Mouse (Mus musculus): ENCODE results near the gene Rcan2. TPM values are rescaled to one million over a fixed set of nuclear protein-coding genes. Genes with fewer than 3 reads are reported as not detected.

Gene Rcan2
- polyA plus RNA-seq, 1 experiment from 2014 or later: 5.9 TPM

DNA sequence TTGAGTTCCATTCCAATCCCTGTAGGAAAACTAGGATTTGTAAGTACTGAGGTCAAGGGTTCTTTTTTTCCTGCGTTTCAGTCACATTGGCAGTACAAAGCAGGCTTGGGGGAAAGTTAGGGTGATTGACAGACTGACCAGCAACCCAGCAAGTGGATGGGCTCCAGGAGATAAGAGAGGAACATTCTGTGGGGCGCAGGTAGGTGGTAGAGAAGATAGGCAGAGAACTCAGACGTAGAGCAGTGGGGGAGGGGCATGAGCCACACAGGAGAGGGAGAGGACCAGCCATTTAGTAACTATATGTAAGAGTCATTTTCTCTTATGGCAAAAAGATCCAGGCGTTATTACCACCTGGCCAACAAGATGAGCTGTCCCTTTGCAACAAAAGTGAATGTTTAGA, 96.2 kb downstream of the Rcan2 start:
- WGBS: 80% methylated on average over 4 of the region's 4 CpGs
- H3K36me3 ChIP-seq: no peaks in the 10 kb centered on the region
- H3K9me3 ChIP-seq: no peaks in the 10 kb centered on the region
- no peaks in the 10 kb centered on the region for H3K4me1 ChIP-seq
- H3K27ac ChIP-seq: no peak overlapping the region
- no peak overlapping the region for H3K9ac ChIP-seq
- H3K27me3 ChIP-seq: no peaks in the 10 kb centered on the region
- H3K4me3 ChIP-seq: no peak overlapping the region
- no peak for ATAC-seq (ENCODE audit: insufficient number of reproducible peaks, low FRiP score, low TSS enrichment, low read depth)
- H3K4me2 ChIP-seq: no peak overlapping the region

GRCm38 (mm10) chr17:43899405-43900092, 98.4 kb downstream of the Rcan2 start:
- no peak for ATAC-seq (ENCODE audit: insufficient number of reproducible peaks, low FRiP score, low TSS enrichment, low read depth)
- WGBS: 72% methylated on average over 4 of the region's 4 CpGs

GRCm38 (mm10) chr17:43900133-43900532, 99.0 kb downstream of the Rcan2 start:
- no peaks in the 10 kb centered on the region for H3K27me3 ChIP-seq
- ATAC-seq (ENCODE audit: insufficient number of reproducible peaks, low FRiP score, low TSS enrichment, low read depth): no peak
- H3K4me2 ChIP-seq: no peak overlapping the region
- WGBS: 62% methylated on average over 1 of the region's 1 CpGs
- H3K36me3 ChIP-seq: no peaks in the 10 kb centered on the region
- H3K4me1 ChIP-seq: no peaks in the 10 kb centered on the region
- no peaks in the 10 kb centered on the region for H3K9me3 ChIP-seq
- H3K9ac ChIP-seq: no peak overlapping the region
- H3K27ac ChIP-seq: no peak overlapping the region
- no peak overlapping the region for H3K4me3 ChIP-seq

More at GRCm38 (mm10) chr17:43899405-43900092, 98.4 kb downstream of the Rcan2 start:
- Histone ChIP-seq H3K4me1 (no peaks in the 10 kb centered on the region), H3K36me3 (no peaks in the 10 kb centered on the region), H3K4me3 (no peak overlapping the region), H3K27ac (no peak overlapping the region), H3K9ac (no peak overlapping the region), H3K4me2 (no peak overlapping the region), H3K27me3 (no peaks in the 10 kb centered on the region), H3K9me3 (no peaks in the 10 kb centered on the region)

- no peak for ATAC-seq (ENCODE audit: insufficient number of reproducible peaks, low FRiP score, low TSS enrichment, low read depth)
- Histone ChIP-seq H3K27ac (no peak overlapping the region), H3K4me3 (no peak overlapping the region), H3K9ac (no peak overlapping the region), H3K27me3 (no peaks in the 10 kb centered on the region), H3K9me3 (no peaks in the 10 kb centered on the region), H3K36me3 (no peaks in the 10 kb centered on the region), H3K4me1 (no peaks in the 10 kb centered on the region), H3K4me2 (no peak overlapping the region)
- 68% methylated on average over 3 of the region's 3 CpGs for WGBS
Observed at GRCm38 (mm10) chr17:43901474-43901873, 100.3 kb downstream of the Rcan2 start.

- Histone ChIP-seq H3K4me2 (no peak overlapping the region), H3K27ac (no peak overlapping the region), H3K27me3 (no peaks in the 10 kb centered on the region), H3K9ac (no peak overlapping the region), H3K4me1 (no peaks in the 10 kb centered on the region), H3K36me3 (no peaks in the 10 kb centered on the region), H3K9me3 (no peaks in the 10 kb centered on the region), H3K4me3 (no peak overlapping the region)
- ATAC-seq (ENCODE audit: insufficient number of reproducible peaks, low FRiP score, low TSS enrichment, low read depth): no peak
- WGBS: 64% methylated on average over 9 of the region's 9 CpGs
Observed at GRCm38 (mm10) chr17:43903807-43904771, 102.9 kb downstream of the Rcan2 start.

- no peak for ATAC-seq (ENCODE audit: insufficient number of reproducible peaks, low FRiP score, low TSS enrichment, low read depth)
- 89% methylated on average over 7 of the region's 7 CpGs for WGBS
- Histone ChIP-seq H3K27ac (no peak overlapping the region), H3K36me3 (no peaks in the 10 kb centered on the region), H3K4me3 (no peak overlapping the region), H3K4me1 (no peaks in the 10 kb centered on the region), H3K9ac (no peak overlapping the region), H3K9me3 (no peaks in the 10 kb centered on the region), H3K27me3 (no peaks in the 10 kb centered on the region), H3K4me2 (no peak overlapping the region)
Observed at GRCm38 (mm10) chr17:43904896-43905295, 103.7 kb downstream of the Rcan2 start.

DNA sequence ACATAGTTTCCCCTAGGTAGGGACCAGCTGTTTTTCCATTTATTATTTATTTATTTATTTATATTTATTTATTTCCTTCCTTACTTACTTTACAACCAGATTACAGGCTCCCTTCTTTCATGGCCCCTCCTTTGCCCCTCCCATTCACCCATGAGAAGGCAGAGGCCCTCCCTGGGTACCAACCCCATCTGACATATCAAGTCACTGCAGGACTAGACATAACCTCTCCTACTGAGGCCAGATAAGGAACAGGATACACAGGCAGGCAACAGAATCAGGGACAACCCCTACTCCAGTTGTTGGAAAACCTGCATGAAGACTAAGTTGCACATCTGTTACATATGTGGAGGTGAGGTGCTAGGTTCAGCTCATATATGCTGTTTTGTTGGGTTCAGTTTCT, 105.6 kb downstream of the Rcan2 start:
- Histone ChIP-seq H3K36me3 (no peaks in the 10 kb centered on the region), H3K27ac (no peak overlapping the region), H3K4me3 (no peak overlapping the region), H3K9me3 (no peaks in the 10 kb centered on the region), H3K9ac (no peak overlapping the region), H3K4me1 (no peaks in the 10 kb centered on the region), H3K4me2 (no peak overlapping the region), H3K27me3 (no peaks in the 10 kb centered on the region)
- no peak for ATAC-seq (ENCODE audit: insufficient number of reproducible peaks, low FRiP score, low TSS enrichment, low read depth)

DNA sequence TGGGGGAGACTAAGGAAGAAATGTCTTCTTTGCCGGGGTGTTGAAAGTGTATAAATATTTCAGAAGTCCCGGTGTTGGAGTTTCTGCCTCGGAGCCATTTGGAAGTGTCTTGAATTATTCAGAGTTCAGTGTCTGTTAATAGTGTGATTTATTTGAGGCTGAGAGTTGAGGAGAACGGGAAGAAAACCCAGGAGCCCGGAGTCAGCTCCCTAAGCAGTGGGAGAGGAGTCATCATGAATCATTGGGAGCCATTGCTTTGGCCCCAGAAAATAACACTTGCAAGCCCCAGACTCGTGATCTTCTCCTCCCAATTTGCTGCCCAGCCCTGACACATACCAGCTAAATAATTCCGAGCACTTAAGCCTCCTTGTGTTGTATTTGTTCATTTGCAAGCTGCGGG, 115.0 kb downstream of the Rcan2 start:
- no peaks in the 10 kb centered on the region for H3K9me3 ChIP-seq
- 40% methylated on average over 8 of the region's 8 CpGs for WGBS
- no peak overlapping the region for H3K9ac ChIP-seq
- H3K27ac ChIP-seq: no peak overlapping the region
- no peaks in the 10 kb centered on the region for H3K4me1 ChIP-seq
- no peaks in the 10 kb centered on the region for H3K27me3 ChIP-seq
- H3K36me3 ChIP-seq: no peaks in the 10 kb centered on the region
- ATAC-seq (ENCODE audit: insufficient number of reproducible peaks, low FRiP score, low TSS enrichment, low read depth): no peak
- no peak overlapping the region for H3K4me2 ChIP-seq
- no peak overlapping the region for H3K4me3 ChIP-seq

GRCm38 (mm10) chr17:43917143-43917542, 116.0 kb downstream of the Rcan2 start:
- Histone ChIP-seq H3K4me2 (no peak overlapping the region), H3K27ac (no peak overlapping the region), H3K9me3 (no peaks in the 10 kb centered on the region), H3K27me3 (no peaks in the 10 kb centered on the region), H3K9ac (no peak overlapping the region), H3K4me3 (no peak overlapping the region), H3K4me1 (no peaks in the 10 kb centered on the region), H3K36me3 (no peaks in the 10 kb centered on the region)
- 85% methylated on average over 5 of the region's 5 CpGs for WGBS
- ATAC-seq (ENCODE audit: insufficient number of reproducible peaks, low FRiP score, low TSS enrichment, low read depth): no peak

GRCm38 (mm10) chr17:43929856-43930255, 128.7 kb downstream of the Rcan2 start:
- Histone ChIP-seq H3K4me3 (no peak overlapping the region), H3K9ac (no peak overlapping the region), H3K4me2 (no peak overlapping the region), H3K9me3 (no peaks in the 10 kb centered on the region), H3K27me3 (no peaks in the 10 kb centered on the region), H3K36me3 (no peaks in the 10 kb centered on the region), H3K27ac (no peak overlapping the region), H3K4me1 (no peaks in the 10 kb centered on the region)
- WGBS: 85% methylated on average over 4 of the region's 4 CpGs
- ATAC-seq (ENCODE audit: insufficient number of reproducible peaks, low FRiP score, low TSS enrichment, low read depth): no peak

GRCm38 (mm10) chr17:43931731-43932130, 130.6 kb downstream of the Rcan2 start:
- H3K4me1 ChIP-seq: no peaks in the 10 kb centered on the region
- H3K27ac ChIP-seq: no peak overlapping the region
- H3K4me3 ChIP-seq: no peak overlapping the region
- WGBS: 94% methylated on average over 11 of the region's 11 CpGs
- no peak overlapping the region for H3K9ac ChIP-seq
- H3K9me3 ChIP-seq: no peaks in the 10 kb centered on the region
- no peak overlapping the region for H3K4me2 ChIP-seq
- ATAC-seq (ENCODE audit: insufficient number of reproducible peaks, low FRiP score, low TSS enrichment, low read depth): no peak
- H3K36me3 ChIP-seq: no peaks in the 10 kb centered on the region
- H3K27me3 ChIP-seq: no peaks in the 10 kb centered on the region

GRCm38 (mm10) chr17:43934056-43934455, 132.9 kb downstream of the Rcan2 start:
- Histone ChIP-seq H3K36me3 (no peaks in the 10 kb centered on the region), H3K4me2 (no peak overlapping the region), H3K27ac (no peak overlapping the region), H3K27me3 (no peaks in the 10 kb centered on the region), H3K9ac (no peak overlapping the region), H3K4me3 (no peak overlapping the region), H3K9me3 (no peaks in the 10 kb centered on the region), H3K4me1 (no peaks in the 10 kb centered on the region)
- no peak for ATAC-seq (ENCODE audit: insufficient number of reproducible peaks, low FRiP score, low TSS enrichment, low read depth)
- 84% methylated on average over 9 of the region's 9 CpGs for WGBS

Data from limb, embryonic 15.5 days (tissue).